Mouse (Mus musculus) layer of hippocampus, adult 18-20 months (tissue): ENCODE results near the gene Hpse2. TPM values are rescaled to one million over a fixed set of nuclear protein-coding genes. Genes with fewer than 3 reads are reported as not detected.
"Not testable (repeated sequence)": the region's sequence is repeated elsewhere in the genome, so short reads cannot be mapped to it uniquely, and the experiment has no call there.

Experiments
- DNase-seq, 2 experiments: peaks; one replicate each; pipeline ENCODE4 v3.0.0; 2022; ENCODE audit warnings: low spot score in 2 of 2
- total RNA-seq, 2 experiments: library from RNA; stranded (reverse); gene quantifications; 2 replicates each; pipeline ENCODE4 v1.2.3; 2021

Hpse2 gene
- total RNA-seq, 2 experiments from 2014 or later = 0.15 to 0.20 TPM

DNA sequence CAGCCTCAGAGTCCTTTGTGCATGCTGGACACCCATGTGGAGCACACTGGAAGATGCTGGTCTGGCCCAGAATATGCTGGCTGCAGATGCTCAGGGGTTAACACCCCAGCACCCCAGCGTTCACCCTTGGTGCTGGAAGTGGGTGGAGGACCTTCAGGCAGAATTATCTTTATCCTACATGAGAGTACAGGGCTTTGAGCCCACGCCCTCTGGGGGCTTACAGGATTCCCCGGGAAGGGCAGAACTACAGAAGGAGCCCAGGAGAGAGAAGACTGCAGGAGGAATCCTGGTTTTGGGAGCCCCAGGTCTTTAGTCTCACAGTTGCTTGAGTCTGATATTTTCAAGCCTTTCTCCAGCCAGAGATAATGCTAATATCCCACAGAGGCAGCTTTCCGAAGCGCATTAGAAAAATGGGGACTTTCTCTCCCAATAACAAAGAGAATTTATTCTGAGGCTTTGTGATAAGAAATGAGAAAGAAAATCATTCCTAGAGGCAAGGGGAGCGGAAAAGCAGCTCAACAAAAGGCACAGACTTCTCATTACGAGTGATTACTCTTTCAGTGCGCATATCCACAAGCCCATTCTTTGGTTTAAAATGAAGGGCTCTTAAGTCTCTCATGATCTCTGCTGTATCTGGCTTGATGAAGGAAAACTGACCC is 602.5 kb downstream of the Hpse2 start:
- DNase-seq = no peak

DNA sequence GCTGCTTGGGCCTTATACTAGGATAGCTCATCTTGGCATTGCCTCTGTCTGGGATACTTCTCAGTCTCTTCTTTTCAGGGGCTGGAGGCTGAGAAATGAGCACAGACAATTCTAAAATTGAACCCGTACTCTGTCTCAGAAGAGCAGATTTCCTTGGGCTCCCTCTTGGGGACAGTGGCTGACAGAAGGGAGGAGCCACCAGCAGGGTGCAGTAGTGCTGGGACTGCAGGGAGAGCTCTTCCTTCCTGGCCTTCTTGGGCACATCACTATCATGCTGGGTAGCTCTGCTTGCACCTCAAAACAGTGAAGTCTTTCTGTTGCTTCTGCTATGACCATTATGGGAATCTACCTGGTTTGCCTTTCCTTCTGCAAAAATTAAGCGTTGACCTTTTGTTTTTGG is 603.0 kb downstream of the Hpse2 start:
- no peak for DNase-seq

DNA sequence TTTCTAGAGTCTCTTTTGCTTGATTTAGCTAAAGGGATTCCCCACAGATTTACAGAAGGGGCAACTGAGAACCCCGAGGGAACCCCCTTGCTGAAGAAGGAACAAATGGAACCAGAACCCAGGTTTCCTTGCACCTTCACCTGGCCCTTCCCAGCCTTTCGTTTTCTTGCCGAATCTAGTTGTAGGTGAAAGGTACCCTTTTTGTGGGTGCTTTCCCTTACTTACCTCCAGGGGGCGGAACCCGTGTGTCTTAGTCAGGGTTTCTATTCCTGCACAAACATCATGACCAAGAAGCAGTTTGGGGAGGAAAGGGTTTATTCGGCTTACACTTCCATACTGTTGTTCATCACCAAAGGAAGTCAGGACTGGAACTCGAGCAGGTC is 608.0 kb downstream of the Hpse2 start:
- DNase-seq = not testable (repeated sequence)

DNA sequence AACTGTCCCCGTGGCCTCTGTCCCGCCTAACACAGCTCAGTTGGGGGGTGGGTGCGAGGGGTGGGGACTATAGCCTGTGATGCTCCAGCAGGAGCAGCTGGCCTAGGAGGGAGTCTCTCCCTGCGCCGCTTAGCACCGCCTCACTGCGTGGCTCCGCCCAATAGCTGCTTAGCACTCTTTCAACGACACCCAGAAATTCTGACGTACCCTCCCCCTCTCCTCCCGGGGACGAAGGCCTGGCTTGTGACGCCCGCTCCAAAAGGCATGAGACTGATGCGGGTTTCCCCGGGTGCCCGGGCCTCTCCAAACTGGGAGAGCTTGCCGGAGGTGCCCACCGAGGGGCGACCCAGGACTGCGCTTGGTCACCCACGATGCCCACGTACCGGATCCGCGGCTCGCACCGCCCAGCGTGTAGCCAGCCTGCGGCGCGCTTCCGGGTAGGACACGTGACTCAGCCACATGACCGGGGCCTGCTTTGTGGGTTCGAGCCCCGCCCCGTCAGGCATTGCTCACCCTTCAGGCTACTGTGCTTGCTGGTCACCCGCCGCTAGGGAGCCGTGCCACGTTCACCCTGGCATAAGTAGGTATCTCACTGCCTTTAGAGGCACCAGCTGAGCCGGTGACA is 608.5 kb downstream of the Hpse2 start, which contains the start of gene Hps1:
Gene Hps1 (minus strand): TSS at position 448 of the 625 bp plus-strand sequence.
- peak; percentile 90 to 94 for DNase-seq

DNA sequence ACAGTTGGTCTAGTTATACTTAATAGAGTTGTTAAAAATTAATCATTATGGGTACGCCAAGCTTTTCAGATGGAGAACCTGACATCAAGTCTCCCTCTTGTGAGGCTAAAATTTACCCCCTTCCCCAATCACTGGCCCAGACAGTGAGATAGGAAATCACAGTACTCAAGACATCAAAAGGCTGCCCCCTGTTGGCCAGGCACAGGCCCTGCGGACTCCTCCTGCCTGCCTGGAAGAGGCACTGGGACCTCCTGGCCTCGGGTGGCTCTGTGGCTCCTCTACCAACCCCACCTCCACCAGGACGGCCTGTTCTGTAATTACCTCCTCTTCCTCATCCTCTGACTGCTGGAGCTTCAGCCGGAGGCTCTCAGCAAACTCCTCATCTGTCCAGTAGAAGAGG is 610.4 kb downstream of the Hpse2 start:
- DNase-seq = peak in 1 of 2 experiments; percentile 46

DNA sequence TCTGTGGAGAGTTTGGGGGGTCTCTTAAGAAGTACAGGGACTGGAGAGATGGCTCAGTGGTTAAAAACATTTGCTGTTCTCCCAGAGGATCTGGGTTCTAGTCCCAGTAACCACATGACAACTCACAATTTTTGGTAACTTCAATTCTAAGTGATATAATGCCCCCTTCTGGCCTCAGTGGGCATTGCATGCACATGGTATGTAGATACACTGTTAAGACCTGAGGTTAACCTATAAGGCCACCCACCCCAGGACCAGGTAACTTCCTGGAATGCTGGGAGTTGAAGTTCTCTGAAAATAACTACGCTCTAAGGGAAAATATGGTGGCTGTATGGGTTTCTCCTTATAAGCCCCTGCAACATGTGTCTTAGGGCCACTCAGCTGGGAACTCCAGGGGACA is 611.3 kb downstream of the Hpse2 start:
- no peak for DNase-seq

DNA sequence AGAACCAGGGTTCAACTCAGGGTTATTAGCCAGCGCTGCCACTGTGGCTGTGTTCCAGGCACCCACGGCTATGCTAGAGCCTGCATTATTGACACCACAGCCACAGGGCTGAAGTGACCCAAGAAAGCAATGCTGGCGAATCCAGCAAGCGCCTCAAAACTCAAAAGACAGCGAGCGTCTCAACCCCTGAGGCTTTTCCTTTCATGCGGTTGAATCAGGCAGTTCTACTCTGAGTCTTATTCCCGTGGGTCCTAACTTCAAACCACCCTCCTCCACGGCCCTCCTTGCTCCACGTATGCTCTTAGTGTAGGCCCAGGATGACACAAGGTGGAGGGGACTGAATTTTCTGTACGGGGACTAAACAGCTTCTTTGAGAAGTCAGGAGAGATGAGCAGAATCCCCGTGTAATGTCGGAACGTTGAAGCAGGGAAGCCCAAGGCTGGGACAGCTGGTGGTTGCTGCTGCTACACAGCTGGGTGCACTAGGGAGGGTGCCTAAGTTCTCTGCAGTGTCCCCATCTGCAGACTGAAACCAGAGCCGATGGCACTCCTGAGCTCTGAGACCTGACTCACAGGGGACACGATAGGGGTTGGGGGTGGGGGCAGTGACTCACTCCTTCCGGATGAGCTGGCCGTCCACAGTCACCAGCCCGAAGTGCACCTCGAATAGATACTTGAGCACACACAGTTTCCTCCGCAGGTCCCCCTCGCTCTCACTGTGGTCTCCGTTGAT is 617.8 kb downstream of the Hpse2 start:
- DNase-seq = no peak

DNA sequence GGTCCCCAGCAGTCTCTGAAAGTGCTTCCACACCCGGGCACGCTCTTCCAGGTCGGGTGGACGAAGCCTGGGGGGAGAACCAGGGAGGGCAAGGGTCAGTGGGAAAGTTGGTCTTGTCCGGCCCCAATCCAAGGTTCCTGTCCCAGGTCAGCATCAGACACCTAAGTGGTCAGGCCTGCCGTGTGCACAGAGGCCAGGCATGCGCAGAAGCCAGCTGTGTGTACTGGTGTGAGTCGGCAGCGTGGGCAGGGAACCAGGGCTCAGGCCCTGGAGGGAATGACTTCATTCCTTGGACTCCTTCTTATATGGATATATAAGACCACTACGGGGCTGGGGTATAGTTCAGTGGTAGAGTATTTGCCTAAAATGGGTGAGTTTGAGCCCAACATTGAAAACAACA is 618.5 kb downstream of the Hpse2 start:
- DNase-seq = no peak

DNA sequence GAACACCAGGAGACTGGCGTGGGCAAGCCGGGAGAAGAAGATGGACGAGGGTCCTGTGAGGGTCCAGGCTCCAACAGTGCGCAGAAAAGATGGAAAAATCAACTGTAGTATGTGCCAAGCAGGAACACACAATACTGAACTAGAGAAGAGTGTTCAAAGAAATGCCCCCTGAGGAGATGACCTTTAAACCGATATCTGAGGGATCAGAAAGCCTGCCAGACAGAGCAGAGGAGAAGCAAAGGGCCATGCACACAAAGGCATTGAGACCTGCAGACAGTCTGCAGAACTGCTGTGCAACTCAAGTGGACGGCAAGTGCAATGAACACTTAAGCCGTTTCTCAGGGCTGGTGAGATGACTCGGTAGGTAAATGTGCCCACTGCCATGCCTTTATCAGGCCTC is 620.8 kb downstream of the Hpse2 start:
- no peak for DNase-seq

DNA sequence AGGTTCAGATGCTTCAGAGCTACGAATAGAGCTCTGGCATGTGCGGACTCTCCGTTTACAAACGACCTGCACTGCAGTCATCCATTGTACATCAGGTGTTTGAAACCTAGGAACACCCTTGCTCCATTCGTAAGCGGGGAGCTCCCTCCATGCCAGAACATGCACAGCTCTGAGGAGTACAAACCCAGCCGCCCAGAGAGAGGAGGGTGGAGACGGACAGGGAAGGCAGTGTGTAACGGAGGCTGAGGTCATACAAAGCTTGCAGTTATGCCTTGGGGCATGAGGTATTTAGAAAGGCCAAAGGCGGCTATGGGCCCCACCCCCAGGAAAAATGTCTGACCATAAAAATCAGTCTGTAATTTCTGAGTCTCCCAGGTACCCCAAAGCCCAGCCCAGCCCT is 623.8 kb downstream of the Hpse2 start:
- no peak for DNase-seq

DNA sequence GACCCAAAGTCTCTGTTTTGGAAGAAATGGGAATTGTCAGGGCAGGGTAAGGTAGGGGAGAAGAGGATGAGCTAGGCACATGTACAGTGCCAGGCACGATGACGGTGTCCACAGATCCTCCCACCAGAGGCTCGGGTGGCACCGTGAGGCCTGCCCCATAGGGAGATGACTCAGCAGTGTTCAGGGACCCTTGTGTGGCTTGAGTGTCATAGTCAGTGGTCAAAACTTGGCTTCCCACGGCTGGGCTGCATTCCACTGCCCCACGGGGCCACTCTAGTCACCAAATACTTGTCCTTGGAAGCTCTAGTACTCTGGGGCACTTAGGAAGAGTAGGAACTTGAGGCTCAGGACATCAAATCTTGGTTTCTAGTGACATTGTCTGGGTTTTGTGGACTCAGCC is 631.5 kb downstream of the Hpse2 start:
- no peak for DNase-seq

DNA sequence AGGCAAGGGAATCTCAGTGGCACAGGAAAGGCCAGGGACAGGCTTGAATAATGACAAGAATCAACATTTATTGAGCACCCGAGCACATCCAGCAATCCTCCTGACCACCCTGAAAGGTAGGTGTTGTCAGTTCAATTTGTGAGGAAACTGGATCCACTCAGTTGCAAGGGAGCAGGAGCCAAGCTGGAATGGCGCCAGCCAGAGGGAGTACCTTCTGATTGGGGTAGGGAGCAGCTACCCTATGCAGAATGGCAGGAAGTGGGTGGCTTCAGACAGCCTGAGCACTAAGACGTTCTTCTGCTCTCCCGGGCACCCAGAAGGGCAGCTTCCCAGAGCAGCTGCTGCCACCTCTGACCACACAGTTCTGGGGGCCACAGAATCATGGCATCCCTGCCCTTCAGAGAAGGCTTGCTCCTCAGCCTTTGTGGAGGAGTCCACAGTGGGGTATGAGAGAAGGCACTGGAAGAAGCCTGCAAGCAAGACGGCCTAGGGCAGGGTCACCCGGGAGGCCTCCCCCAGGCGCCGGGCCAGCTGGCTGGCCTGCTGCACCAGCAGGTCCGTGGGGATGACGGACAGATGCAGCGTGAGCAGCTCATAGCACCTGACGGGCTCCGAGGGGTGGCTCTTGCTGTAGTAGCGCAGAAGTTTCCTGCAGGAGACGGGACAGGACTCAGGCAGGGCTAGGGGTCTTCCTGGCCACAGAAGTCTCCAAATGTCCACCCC is 632.8 kb downstream of the Hpse2 start:
- no peak for DNase-seq

DNA sequence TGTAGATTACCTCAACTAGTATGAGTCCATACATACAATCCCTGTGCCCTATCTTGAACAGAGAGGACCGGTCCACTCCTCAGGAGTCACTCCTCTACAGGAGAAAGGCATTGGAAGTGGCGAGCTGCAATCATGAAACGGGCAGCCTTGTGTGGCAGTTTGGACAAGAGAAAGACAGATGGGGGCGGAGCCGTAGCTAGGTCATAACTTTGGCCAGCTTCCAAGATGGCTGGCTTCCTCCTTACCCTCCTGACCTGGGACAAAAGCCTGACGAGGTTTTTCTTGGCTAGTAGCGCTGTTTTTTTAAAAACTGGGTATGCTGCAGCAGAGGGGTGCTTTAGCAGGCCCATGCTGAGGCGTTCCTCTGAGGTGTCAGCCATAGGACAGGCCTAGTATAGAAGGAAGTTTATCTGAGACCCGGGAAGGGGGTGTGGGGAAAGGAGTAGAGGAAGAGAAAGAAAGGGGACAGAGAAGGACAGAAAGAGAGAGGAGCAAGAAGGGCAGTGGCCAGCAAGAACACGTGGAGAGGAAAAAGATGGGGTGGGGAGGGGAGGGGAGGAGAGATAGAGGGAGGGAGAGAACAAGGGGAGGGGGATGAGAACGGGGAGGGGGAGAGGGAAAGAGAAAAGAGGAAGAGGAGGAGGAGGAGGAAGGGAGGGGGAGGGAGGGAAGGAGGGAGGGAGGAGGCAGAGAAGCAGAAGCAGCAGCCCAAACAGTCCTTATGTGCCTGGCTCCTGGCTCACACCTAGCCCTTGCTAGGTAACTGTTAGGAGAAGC is 634.8 kb downstream of the Hpse2 start:
- peak in 1 of 2 experiments; percentile 24 for DNase-seq

DNA sequence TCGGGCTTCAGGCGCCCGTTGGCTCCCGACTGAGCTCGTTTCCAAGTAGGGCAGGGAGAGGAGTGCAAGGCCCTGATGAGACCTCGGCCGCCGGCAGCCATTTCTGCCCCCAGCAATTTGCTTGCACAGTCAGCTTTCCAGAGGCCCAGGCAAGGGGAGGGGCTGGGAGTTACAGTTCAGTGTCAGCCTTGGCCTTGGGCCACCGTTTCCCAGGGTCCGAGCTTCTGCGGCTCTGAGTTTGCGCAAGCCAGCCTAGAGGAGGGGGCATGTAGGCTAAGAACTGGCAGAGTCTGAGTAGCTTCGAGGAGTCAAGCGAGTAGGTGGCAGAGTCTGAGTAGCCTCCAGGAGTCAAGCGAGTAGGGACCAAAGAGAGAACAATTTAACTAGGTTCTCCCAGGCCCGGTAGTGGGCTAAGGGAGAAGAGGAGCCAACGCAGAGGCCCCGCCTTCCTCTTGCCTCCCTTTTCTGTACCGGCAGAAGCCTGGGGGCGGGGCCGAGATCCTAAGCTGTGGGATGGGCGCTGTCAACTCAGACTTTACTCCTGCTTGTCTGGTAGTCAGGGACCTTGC is 635.7 kb downstream of the Hpse2 start, which contains the start of gene Pyroxd2:
Gene Pyroxd2 (minus strand): TSS at position 413 of the 569 bp plus-strand sequence.
- peak; percentile 38 to 52 for DNase-seq

DNA sequence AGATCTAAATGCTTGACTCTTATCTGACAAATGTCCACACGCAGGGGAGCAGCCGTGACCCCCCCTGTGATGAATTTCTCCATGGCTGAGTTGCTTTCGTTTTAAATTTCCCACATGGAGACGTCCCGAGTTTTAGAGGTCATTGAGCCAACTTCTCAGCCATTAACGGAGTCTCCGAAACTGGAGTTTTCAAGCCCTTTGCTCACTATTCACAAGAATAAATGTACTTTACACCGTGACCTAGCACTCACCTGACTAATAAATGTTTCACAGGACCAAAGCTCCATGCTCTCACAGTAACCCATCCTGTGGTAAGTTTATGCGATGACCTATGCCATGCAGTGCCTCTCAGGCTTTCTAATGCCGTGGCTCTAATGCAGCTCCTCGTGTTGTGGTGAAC is 638.0 kb downstream of the Hpse2 start:
- no peak for DNase-seq

DNA sequence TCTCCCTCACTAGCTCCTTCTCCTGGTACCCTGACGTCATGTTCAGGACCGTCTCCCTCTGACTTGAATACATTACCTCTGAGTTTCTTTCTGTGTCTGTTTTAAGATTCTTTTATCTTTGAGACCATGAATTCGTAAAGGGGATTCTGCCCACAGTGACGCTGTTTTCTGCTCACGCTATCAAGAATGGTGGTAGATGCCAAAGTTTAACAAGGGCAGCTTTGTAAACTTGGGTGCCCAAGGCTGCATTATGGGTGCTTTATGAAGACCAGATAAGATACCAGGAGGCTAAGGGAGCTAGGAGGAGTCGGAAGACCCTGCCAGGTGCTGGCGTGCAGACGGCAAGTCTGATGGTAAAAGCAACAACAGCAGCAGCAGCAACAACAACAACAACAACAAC is 641.5 kb downstream of the Hpse2 start:
- DNase-seq = no peak

DNA sequence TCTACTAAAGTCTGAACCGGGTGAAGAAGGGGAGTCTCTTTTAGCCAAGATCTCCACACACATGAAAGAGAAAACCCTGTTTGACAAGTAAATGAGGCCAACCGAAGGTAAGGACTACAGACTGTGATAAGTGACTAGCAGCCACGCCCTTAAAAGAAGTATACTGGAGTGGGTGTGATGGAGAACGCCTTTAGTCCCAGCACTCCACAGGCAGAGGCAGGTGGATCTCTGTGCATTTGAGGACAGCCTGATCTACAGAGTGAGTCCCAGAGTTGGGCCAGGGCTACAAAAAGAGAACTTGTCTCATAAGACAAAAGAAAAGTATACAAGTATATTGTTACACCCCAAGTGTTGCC is 642.3 kb downstream of the Hpse2 start:
- DNase-seq = no peak

DNA sequence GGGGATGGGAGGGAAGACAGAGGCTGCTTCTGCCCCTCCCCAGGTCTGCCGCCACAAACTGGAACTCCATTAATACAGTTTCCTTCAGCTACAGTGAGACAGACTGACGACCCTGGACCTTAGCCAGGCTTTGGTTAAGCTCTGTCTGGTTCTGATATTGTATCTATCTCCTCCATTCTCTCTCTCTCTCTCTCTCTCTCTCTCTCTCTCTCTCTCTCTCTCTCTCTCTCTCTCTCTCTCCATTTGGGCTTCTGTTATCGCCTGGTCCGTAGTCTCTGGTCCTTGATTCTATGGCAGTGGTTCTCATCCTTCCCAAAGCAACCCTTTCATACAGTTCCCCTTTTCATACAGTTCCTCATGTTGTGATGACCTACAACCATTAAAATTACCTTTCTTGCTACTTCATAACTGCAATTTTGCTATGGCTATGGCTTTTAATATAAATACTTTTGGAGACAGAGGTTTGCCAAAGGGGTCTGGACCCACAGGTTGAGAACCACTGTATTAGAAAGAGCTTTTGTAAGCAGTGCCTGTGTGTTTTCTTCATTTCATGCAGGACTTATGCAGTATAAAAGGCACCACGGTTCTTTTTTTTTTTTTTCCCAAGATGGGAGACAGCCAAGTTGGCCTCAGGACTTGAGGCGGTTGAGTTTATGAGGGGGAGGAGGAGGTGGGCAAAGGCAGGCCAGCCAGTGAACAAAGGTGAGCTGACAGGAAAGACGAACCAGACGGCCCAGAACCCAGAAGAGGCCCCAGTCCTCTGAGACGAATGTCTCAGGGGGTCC is 642.9 kb downstream of the Hpse2 start:
- no peak for DNase-seq

DNA sequence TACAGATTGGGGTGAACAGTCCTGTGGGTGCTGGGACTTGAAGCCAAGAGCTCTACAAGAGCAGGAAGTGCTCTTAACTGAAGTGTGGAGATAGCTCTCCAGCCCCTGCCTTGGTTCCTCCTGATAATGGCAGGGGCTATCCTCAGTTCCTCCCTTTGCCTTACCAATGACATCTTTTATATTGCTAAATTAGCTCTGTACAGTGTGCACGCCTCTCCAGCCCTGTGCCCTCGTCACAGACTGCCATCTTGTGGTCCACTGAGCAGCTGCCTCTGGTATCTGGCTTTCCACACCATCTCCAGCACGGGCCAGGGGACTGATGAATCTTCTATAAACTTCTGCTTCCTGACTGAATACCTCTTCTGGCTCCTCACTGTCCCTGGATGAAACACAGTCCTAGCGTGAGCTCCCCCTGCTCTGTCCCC is 644.0 kb downstream of the Hpse2 start:
- DNase-seq = peak; percentile 56 to 78

DNA sequence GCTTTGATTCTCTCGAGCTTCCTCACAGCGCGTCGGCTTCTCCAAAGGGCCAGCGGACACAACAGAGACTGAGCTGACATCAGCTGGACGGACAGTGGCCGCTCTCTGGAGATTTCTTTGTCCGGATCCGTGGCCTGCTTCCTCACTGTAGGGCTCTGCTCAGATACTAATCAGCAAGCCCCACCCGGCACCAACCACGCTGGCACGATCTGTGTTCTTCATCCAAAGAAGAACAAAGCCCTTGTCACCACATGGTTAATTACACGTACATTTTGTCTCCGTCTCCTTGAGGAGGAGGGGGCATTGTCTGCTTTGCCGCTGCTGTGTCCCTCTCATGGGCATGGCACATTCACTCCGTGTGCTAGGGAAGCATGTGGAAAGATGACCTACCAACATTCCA is 644.9 kb downstream of the Hpse2 start:
- no peak for DNase-seq
